Mouse (Mus musculus) 3134 (cell line): ENCODE results near the gene Morf4l1.
"Not testable (repeated sequence)": the region's sequence is repeated elsewhere in the genome, so short reads cannot be mapped to it uniquely, and the experiment has no call there.

Source experiments
- DNase-seq: peaks from one replicate; pipeline ENCODE4 v3.0.0-alpha.2; 2011; ENCODE audit warnings: low spot score; ENCODE audit not compliant: insufficient read length; ENCODE audit errors: extremely low read depth

Morf4l1 gene

DNA sequence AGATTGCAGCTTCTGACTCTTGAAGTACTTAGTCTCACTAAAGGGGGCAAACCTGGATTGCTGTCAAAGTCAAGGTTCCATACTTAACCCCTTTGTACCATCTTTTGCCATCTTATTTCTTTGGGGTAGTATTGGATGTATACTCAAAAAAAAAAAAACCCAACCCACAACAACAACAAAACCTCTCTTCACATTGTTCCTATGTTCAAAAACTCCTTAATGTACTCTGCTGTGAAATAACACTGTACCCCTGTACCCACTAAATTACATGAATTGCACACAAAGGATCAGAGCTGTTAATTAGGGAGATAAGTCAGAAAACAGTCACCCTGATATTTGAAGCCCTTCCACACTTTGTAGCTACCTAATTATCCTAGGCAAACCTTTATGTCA lies 730 bp upstream of the Morf4l1 start:
- DNase-seq, result no peak

DNA sequence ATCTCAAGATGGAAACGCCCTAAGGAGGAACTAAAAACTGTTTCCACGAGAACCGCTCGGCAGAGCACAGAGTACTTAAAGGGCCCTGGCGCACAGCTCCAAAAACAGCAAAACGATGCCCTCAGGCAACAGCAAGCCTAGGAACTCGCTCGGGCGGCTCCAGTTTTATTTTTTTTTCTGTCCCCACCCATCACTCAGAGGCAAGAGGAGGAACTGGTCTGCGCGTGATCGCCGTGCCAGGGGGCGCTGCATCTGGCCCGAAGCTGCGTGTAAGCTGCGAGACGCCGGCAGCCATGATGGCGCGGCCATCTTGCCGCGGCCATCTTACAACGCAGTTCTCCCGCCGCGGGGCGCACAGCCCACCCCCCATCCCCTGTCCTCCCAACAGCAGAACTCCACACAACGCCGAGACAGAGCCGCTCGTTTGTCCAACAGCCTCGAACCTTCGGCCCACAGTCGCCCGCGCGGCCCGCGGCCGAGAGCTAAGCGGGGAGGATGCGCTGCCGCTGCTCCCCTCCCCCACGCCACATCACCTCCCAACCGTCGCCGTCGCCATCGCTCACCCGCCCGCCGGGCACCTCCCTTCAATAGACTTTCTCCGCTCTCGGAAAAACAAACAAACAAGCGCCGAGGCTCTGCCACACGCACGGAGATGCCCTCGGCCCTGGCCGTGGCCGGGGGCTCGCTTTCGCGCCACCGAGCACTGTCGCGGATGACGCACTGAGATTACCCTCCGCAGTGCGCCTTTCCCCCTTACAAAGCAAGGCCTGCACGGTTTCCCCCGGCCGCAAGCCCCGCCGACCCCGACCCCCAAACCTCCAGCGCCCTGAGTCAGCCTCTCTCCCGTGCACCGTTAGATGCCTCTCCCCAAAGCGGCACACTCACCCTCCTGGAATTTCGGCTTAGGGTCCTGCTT lies 665 bp downstream of the Morf4l1 start:
- peak; percentile 93 for DNase-seq

DNA sequence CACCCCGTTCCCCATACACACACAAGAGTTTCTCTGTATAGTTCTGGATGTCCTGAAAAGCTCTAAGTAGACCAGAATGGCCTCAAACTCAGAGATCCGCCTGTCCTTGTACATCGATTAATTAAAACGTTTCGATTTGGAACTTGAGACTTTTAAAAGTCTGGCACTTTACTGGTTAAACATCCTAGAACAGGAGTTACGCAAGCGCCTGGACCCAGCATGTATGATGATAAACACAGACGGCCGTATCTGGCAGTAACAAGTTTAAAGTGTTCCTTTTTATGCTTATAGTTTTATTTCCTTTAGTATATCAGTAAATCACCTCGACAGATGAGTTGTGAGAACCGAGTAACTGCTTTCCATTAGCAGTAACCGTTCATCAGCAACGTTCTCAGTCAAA lies 1.4 kb downstream of the Morf4l1 start:
- DNase-seq, result no peak

GRCm38 (mm10) chr9:90109386-90109785 lies 5.2 kb downstream of the Morf4l1 start:
- DNase-seq, result no peak

GRCm38 (mm10) chr9:90108272-90108671 lies 6.3 kb downstream of the Morf4l1 start:
- no peak for DNase-seq

- no peak for DNase-seq
Measured at GRCm38 (mm10) chr9:90106915-90107314, 7.7 kb downstream of the Morf4l1 start.

GRCm38 (mm10) chr9:90105462-90105861 lies 9.1 kb downstream of the Morf4l1 start:
- DNase-seq, result no peak

GRCm38 (mm10) chr9:90100760-90101159 lies 13.8 kb downstream of the Morf4l1 start:
- peak; percentile 27 for DNase-seq

- DNase-seq, result no peak
Measured at GRCm38 (mm10) chr9:90098934-90099333, 15.6 kb downstream of the Morf4l1 start.

DNA sequence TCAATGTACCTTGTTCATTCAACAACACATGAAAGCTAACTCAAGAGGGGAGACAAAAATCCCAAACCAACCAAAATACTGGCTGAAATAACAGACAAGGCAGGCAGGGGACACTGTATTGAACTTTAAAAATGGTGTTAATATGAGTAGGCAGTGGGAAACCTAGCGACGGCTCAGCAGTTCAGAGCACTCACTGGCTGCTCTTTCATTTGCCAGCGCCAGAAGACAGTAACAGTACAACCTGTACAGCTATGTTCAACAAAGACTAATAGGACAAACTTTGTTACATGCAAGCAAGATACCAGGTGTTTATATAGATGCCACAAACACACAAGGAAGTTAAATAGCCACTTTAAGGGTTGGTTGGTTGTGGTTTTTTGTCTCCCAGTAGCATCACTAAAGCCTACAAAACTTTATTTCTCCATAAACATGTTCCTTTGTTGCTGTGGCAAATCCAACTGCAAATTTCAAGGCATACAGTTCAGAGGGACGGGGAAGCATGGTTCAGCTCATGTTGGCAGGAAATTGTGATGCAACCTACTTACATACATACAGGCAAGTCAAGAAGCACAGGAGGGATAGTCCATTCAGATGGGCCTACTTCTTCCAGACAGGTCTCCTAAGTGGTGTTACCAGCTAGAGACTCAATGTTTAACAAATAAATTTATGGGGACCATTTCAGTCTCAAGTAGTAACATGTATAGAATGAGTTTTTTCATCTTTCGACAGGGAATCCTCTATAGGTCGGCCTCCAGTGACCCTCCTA lies 25.1 kb downstream of the Morf4l1 start:
- DNase-seq, result no peak

DNA sequence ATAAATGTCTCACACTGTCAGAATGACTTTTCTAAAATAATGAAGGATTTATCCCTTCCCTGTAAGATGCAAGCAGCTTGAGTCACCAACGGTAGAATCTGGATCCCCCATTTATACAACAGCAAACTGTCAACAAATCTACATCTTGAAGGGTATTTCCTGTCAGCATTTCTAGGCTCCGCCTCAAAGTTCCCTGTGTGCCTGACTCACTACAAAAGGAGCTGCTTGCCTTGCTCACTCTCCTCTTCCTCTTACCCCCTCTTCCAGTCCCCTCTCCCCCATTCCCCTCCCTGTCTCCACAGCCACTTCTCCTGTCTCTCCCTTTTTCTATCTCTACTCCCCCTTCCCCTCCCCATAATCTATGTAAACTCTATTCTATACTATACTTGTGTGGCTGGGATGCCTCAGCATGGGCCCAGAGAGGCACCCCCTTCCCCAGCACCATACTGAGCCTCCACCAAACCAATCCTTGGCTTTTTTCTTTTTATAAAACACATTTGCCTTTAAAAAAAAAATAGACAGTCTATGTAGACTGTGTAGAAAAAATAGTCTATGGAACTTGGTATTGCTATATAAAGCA lies 26.6 kb downstream of the Morf4l1 start:
- no peak for DNase-seq

DNA sequence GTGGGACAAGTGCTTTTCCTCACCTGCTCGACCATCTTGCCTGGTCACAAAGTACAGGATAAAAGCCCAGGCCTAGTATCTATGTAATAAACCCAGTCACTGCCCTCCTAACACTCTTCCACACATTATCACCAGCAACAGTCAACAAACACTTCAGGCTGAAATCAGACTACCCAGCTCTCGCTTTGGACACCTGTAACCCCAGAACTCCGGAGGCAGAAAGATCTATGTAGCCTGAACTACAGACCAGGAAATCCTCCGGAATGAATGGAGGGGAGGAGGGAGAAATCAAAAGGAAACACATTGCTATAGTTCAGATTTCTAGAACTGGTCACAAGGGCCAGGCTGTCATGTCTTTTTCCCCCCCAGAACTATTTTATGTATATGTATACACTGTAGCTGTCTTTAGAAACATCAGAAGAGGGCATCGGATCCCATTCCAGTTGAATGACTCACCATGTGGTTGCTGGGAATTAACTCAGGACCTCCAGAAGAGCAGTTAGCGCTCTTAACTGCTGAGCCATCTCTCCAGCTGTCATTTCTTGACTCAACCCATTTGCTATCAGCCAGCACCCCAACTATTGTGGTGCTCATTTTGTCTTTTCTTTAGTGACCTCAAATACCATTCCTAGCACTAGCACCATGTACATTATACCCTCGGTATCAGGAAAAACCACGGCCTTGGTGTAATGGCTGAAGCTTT lies 29.7 kb downstream of the Morf4l1 start:
- peak; percentile 16 for DNase-seq

GRCm38 (mm10) chr9:90084152-90084551 lies 30.4 kb downstream of the Morf4l1 start:
- no peak for DNase-seq

DNA sequence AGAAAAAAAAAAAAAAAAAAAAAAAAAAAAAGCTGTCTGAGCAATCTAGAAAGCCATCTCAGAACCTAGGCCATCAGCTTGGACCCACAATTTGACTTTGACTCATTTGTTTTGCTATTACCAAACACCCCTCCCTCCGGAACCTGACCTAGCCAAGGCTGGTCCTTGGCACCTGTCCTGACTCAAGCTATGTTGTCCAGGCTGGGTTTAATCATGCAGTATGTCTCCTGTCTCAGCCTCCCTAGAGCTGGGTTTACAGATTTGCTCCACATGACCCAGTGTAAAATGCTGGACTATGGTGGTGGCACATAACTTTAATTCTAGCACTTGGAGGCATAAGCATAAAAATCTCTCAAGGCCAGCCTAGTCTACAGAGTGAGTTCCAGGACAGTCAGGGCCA lies 31.6 kb downstream of the Morf4l1 start:
- no peak for DNase-seq

DNA sequence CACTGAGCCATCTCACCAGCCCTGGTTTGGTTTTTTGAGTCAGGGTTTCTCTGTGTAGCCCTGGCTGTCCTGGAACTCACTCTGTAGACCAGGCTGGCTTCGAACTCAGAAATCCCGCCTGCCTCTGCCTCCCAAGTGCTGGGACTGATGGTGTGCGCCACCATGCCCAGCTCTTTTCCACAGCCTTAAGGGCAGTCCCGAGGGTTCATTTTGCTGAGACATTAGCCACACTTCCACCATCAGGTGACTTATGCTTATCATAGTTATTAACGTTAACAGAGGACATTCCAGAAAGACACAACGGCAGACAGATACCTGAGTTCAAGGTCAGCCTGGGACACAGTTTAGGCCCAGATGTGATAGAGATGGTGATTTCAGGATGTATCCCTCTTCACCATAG lies 32.6 kb downstream of the Morf4l1 start:
- DNase-seq, result not testable (repeated sequence)

- peak; percentile 42 for DNase-seq
Measured at GRCm38 (mm10) chr9:90076849-90077461, 37.6 kb downstream of the Morf4l1 start.

GRCm38 (mm10) chr9:90076131-90076530 lies 38.4 kb downstream of the Morf4l1 start:
- DNase-seq, result no peak

GRCm38 (mm10) chr9:90075336-90075735 lies 39.2 kb downstream of the Morf4l1 start:
- DNase-seq, result no peak

DNA sequence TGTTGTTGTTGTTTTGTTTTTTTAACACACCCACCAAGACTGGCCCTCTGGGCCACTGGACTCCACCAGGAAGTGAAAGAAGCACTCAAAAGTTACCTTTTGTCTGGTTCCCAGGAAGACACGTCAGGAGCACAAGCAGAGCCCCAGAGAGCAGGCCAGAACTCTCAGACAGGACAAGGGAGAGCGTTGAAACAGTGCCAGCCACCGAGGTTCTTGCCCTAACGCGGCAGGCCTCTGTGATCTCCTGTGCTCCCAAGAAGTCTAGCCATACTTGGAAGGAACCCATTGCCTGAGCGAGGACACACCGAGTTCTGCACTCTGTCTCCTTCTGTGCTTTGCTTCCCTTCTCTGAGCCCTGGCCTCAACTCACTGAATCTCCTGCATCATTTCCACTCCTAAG lies 44.4 kb downstream of the Morf4l1 start:
- DNase-seq, result no peak

- no peak for DNase-seq
Measured at GRCm38 (mm10) chr9:90069485-90069884, 45.1 kb downstream of the Morf4l1 start.
